Mouse (Mus musculus): Measurements from ENCODE around the gene Psg17.

- TF ChIP-seq CTCF (IDR thresholded peaks at IDR 0.05; ENCODE audit: control insufficient read depth, insufficient read depth, insufficient read length): no peak
- TF ChIP-seq MAX (IDR thresholded peaks at IDR 0.05): no peak
- no peak for TF ChIP-seq MYOG (IDR thresholded peaks at IDR 0.05; ENCODE audit: control insufficient read depth, extremely low read depth, insufficient read length)
- no peak for TF ChIP-seq MYOD1 (IDR thresholded peaks at IDR 0.05; ENCODE audit: control insufficient read depth, insufficient read length, low read depth)
- no peak for TF ChIP-seq USF1 (IDR thresholded peaks at IDR 0.05; ENCODE audit: low read depth)
- no peak for TF ChIP-seq CEBPB (IDR thresholded peaks at IDR 0.05; ENCODE audit: low read depth)
- no peak for TF ChIP-seq FOSL1 (IDR thresholded peaks at IDR 0.05; ENCODE audit: insufficient read depth, low read length, poor library complexity, severe bottlenecking)
Observed at GRCm38 (mm10) chr7:18839865-18840264, 18.5 kb upstream of the Psg17 start, which contains the start of gene Mill2.
